Mouse (Mus musculus): Measurements from ENCODE around the gene Sfta2. TPM values are rescaled to one million over a fixed set of nuclear protein-coding genes. Genes with fewer than 3 reads are reported as not detected.

Gene Sfta2
- total and polyA plus RNA-seq, 3 experiments, result not detected

- Histone ChIP-seq H3K27ac (ENCODE audit: control insufficient read depth, low read depth, low read length) (peak within 1 kb of the TSS; percentile 67), H3K4me1 (ENCODE audit: control insufficient read depth in 1 of 2, insufficient read depth in 2 of 2, low read length in 2 of 2) (peaks cover 0 to 4% of the 10 kb centered on the region in 2 experiments; a peak in 2 of 4 replicates), H3K4me3 (ENCODE audit: control insufficient read depth in 1 of 2, insufficient read depth in 1 of 2, low read depth in 2 of 2, low read length in 2 of 2) (peak within 1 kb of the TSS; percentile 71 to 86), H3K36me3 (ENCODE audit: control insufficient read depth in 1 of 2, insufficient read depth in 2 of 2, low read length in 2 of 2) (no peaks in the 10 kb centered on the region), H3K9me3 (replicated peaks; ENCODE audit: insufficient read depth, low read length) (no peaks in the 10 kb centered on the region), H3K79me2 (ENCODE audit: control insufficient read depth, insufficient read depth, low read length, poor library complexity) (peaks cover 6% of the 10 kb centered on the region), H3K27me3 (ENCODE audit: control insufficient read depth in 1 of 2, insufficient read depth in 2 of 2, low read length in 2 of 2) (no peaks in the 10 kb centered on the region), H3K9ac (ENCODE audit: control insufficient read depth, low read depth, low read length, poor library complexity, severe bottlenecking) (peak within 1 kb of the TSS; percentile 80)
- DNase-seq (ENCODE audit: low read depth, low spot score), result peak; percentile 96
- TF ChIP-seq TBP (IDR thresholded peaks at IDR 0.05; ENCODE audit: low read depth, low read length) (peak; percentile 76), JUND (IDR thresholded peaks at IDR 0.05; ENCODE audit: low read depth, low read length) (no peak), TCF12 (IDR thresholded peaks at IDR 0.05; ENCODE audit: low read depth, low read length) (peak; percentile 38), POLR2A (IDR thresholded peaks at IDR 0.05; ENCODE audit: control insufficient read depth in 1 of 2, insufficient read depth in 1 of 2, low read depth in 1 of 2, low read length in 2 of 2, poor library complexity in 1 of 2) (peak; percentile 72 to 93), NELFE (IDR thresholded peaks at IDR 0.05; ENCODE audit: low read depth, low read length) (peak; percentile 95), NRF1 (IDR thresholded peaks at IDR 0.05; ENCODE audit: insufficient read depth, low read depth, low read length, poor library complexity, severe bottlenecking) (peak; percentile 98), GATA1 (IDR thresholded peaks at IDR 0.05; ENCODE audit: low read depth, low read length) (no peak), UBTF (IDR thresholded peaks at IDR 0.05; ENCODE audit: borderline replicate concordance, insufficient read depth, low read depth, low read length) (no peak), CTCF (IDR thresholded peaks at IDR 0.05 in 2 of 3, conservative IDR thresholded peaks at IDR 0.05 in 1 of 3; ENCODE audit: control insufficient read depth in 1 of 3, insufficient read depth in 1 of 3, low read depth in 2 of 3, low read length in 3 of 3, poor library complexity in 1 of 3, severe bottlenecking in 1 of 3) (no peak), ZKSCAN1 (IDR thresholded peaks at IDR 0.05; ENCODE audit: low read depth, low read length) (no peak), MYC (IDR thresholded peaks at IDR 0.05; ENCODE audit: low read depth, low read length) (peak; percentile 80), KAT2A (conservative IDR thresholded peaks at IDR 0.05; ENCODE audit: low read depth, low read length) (peak; percentile 3; the same call in 1 of the 2 replicates), USF2 (IDR thresholded peaks at IDR 0.05; ENCODE audit: borderline replicate concordance in 1 of 2, insufficient read depth in 1 of 2, low read depth in 1 of 2, low read length in 2 of 2) (no peak), MAFK (IDR thresholded peaks at IDR 0.05; ENCODE audit: borderline replicate concordance, low read depth, low read length) (no peak), POLR2AphosphoS2 (IDR thresholded peaks at IDR 0.05; ENCODE audit: low read length) (peak; percentile 96), SMC3 (IDR thresholded peaks at IDR 0.05; ENCODE audit: low read depth, low read length) (no peak), MXI1 (IDR thresholded peaks at IDR 0.05; ENCODE audit: low read depth, low read length) (peak; percentile 83), HCFC1 (IDR thresholded peaks at IDR 0.05; ENCODE audit: low read depth, low read length) (peak; percentile 65; the same call in 1 of the 2 replicates), SIN3A (IDR thresholded peaks at IDR 0.05; ENCODE audit: low read length) (peak; percentile 66), CHD1 (IDR thresholded peaks at IDR 0.05; ENCODE audit: low read depth, low read length) (0 out of 2 replicates have a peak, but pooled peaks have one; percentile 74), MAZ (IDR thresholded peaks at IDR 0.05; ENCODE audit: low read depth, low read length) (peak; percentile 29; the same call in 1 of the 2 replicates), MAX (IDR thresholded peaks at IDR 0.05; ENCODE audit: low read length) (peak; percentile 66)
Observed at GRCm38 (mm10) chr17:35667334-35668065, 66.2 kb downstream of the Sfta2 start, which contains the start of gene Vars2. Vars2 (minus strand) TSS chr17:35667592.
